Mouse (Mus musculus): Measurements from ENCODE around the gene Sardh.

DNA sequence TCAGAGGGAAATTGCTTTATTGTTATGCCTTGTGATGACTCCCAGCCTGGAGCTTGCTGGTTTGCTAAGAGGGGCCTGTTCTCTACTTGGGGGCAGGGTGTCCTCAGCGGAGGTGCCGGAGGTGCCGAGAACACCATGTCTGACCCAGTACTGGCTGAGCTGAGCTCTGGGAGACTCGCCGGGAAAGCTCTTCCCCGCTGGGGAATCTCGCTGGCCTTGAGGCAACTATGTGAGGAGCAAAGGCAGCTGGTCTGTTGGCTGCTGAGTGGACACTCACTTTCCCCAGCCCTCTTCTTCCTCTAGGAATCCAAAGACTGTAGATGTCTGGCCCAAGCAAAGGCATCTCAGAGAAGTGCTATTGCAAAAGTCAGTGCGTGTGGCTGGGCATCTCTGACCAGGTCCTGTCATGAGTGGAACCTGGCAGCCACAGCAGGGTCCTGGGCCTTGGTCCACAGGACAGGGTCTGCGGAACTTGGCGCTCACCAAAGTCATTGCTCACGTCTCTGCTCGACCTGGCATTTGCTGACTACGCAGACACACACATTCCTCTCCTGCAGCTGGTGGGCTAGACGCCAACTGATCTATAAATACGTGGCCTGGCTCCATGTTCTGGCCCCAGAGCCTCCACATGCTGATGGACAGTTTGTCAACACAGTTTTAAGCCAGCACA, 41.9 kb downstream of the Sardh start:
- TF ChIP-seq CTCF (IDR thresholded peaks at IDR 0.05; ENCODE audit: borderline replicate concordance, control insufficient read depth, extremely low read depth, insufficient read depth, low read length, poor library complexity) (no peak), POLR2A (IDR thresholded peaks at IDR 0.05; ENCODE audit: control insufficient read depth, extremely low read depth, insufficient read depth, low read length, poor library complexity) (no peak)

All from thymus, adult 2 months (tissue).